Mouse (Mus musculus) intestine, embryonic 16.5 days (tissue): ENCODE measurements around the gene Gphb5. TPM values are rescaled to one million over a fixed set of nuclear protein-coding genes. Genes with fewer than 3 reads are reported as not detected.

ENCODE experiments used
- polyA plus RNA-seq: library from polyadenylated mRNA; unstranded; fragments of >200 nt; fragmentation: Nextera tagmentation; extraction: Ambion mirVana; gene quantifications from 2 replicates; pipeline ENCODE4 v1.2.1, GENCODE M21; 2015

Gphb5 gene
- polyA plus RNA-seq, 1 experiment from 2014 or later, result not detected

Other genes with a start within 250 kb of the Gphb5 start
- gene Kcnh5, start 239.4 kb downstream of the Gphb5 start, polyA plus RNA-seq, result 0.02 TPM in 1 of 2 replicates, not detected in the other
- 37.6 and 37.7 TPM in 2 replicates for gene Rhoj, start 108.5 kb downstream of the Gphb5 start, polyA plus RNA-seq
- 6.3 and 7.4 TPM in 2 replicates for gene Ppp2r5e, start 179.5 kb upstream of the Gphb5 start, polyA plus RNA-seq